Mouse (Mus musculus): Measurements from ENCODE around the gene Arhgdig. TPM values are rescaled to one million over a fixed set of nuclear protein-coding genes. Genes with fewer than 3 reads are reported as not detected.

The Arhgdig gene
- polyA plus RNA-seq, 1 experiment from 2014 or later = 8.2 TPM

DNA sequence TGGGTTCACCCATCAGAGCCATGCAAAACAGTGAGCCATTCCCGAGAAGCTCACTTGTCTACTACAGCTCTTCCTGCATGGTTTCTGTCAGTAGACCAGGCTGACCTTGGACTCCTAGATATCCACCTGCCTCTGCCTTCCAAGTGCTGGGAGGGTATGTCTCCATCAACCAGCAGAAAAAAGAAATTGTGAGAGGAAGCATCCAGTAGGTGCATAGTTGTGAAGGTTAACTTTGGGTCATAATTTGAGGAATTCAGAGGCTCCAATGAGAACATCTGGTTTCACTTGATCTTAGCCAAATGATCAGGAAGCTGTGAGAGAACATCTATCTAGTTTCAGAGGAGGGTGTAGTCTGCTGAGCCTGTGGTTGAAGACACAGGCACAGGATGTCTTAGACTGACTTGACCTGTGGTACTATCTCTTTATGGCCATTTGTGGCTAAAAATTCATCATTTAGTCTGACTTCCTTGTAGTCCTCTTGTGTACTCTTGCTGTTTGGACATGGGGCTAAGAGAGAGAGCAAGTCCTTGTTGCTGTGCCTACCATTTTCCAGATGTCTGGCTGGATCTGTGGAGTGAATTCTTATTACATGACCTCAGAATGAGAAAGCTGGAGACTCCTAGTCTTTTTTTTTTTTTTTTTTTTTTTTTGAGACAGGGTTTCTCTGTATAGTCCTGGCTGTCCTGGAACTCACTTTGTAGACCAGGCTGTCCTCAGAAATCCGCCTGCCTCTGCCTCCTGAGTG, 55.5 kb downstream of the Arhgdig start:
- peaks cover 77% of the 10 kb centered on the region for H3K36me3 ChIP-seq
- no peaks in the 10 kb centered on the region for H3K4me1 ChIP-seq
- no peak overlapping the region for H3K4me3 ChIP-seq
- H3K27ac ChIP-seq = no peak overlapping the region
- H3K9me3 ChIP-seq = no peaks in the 10 kb centered on the region
- no peaks in the 10 kb centered on the region for H3K27me3 ChIP-seq (ENCODE audit: insufficient read depth, poor library complexity, severe bottlenecking)
- DNase-seq (ENCODE audit: low spot score) = peak; percentile 41
- 87% methylated on average over 2 of the region's 2 CpGs for WGBS

Other genes with a start within 250 kb of the Arhgdig start
- gene Capn15, start 222.0 kb downstream of the Arhgdig start, polyA plus RNA-seq (2016; fragmentation: Nextera tagmentation; extraction: Ambion mirVana) = 20.1 and 21.4 TPM in 2 replicates
- gene Rab11fip3, start 138.2 kb downstream of the Arhgdig start, polyA plus RNA-seq (2016; fragmentation: Nextera tagmentation; extraction: Ambion mirVana) = 12.3 and 16.6 TPM in 2 replicates
- gene Decr2, start 117.4 kb downstream of the Arhgdig start, polyA plus RNA-seq (2016; fragmentation: Nextera tagmentation; extraction: Ambion mirVana) = 32.8 and 39.6 TPM in 2 replicates
- 115 and 137 TPM in 2 replicates for gene Nme4, start 112.2 kb downstream of the Arhgdig start, polyA plus RNA-seq (2016; fragmentation: Nextera tagmentation; extraction: Ambion mirVana)
- gene Tmem8, start 94.5 kb downstream of the Arhgdig start, polyA plus RNA-seq (2016; fragmentation: Nextera tagmentation; extraction: Ambion mirVana) = 0.71 and 1.2 TPM in 2 replicates
- 273 and 284 TPM in 2 replicates for gene Mrpl28, start 84.3 kb downstream of the Arhgdig start, polyA plus RNA-seq (2016; fragmentation: Nextera tagmentation; extraction: Ambion mirVana)
- gene Axin1, start 69.1 kb downstream of the Arhgdig start, polyA plus RNA-seq (2016; fragmentation: Nextera tagmentation; extraction: Ambion mirVana) = 5.5 and 7.0 TPM in 2 replicates
- gene Pdia2, start 8.7 kb downstream of the Arhgdig start, polyA plus RNA-seq (2016; fragmentation: Nextera tagmentation; extraction: Ambion mirVana) = 2.0 and 2.4 TPM in 2 replicates
- gene Rgs11, start 4.8 kb downstream of the Arhgdig start, polyA plus RNA-seq (2016; fragmentation: Nextera tagmentation; extraction: Ambion mirVana) = 4.2 and 5.3 TPM in 2 replicates
- 36.0 and 42.4 TPM in 2 replicates for gene Fam234a, start 36.5 kb upstream of the Arhgdig start, polyA plus RNA-seq (2016; fragmentation: Nextera tagmentation; extraction: Ambion mirVana)
- 70.6 and 100 TPM in 2 replicates for gene Luc7l, start 45.1 kb upstream of the Arhgdig start, polyA plus RNA-seq (2016; fragmentation: Nextera tagmentation; extraction: Ambion mirVana)
- 1.3 and 1.8 TPM in 2 replicates for gene Neurl1b, start 207.0 kb upstream of the Arhgdig start, polyA plus RNA-seq (2016; fragmentation: Nextera tagmentation; extraction: Ambion mirVana)

All from heart, embryonic 10.5 days (tissue).